Mouse (Mus musculus): ENCODE results near the gene Phc2.

DNA sequence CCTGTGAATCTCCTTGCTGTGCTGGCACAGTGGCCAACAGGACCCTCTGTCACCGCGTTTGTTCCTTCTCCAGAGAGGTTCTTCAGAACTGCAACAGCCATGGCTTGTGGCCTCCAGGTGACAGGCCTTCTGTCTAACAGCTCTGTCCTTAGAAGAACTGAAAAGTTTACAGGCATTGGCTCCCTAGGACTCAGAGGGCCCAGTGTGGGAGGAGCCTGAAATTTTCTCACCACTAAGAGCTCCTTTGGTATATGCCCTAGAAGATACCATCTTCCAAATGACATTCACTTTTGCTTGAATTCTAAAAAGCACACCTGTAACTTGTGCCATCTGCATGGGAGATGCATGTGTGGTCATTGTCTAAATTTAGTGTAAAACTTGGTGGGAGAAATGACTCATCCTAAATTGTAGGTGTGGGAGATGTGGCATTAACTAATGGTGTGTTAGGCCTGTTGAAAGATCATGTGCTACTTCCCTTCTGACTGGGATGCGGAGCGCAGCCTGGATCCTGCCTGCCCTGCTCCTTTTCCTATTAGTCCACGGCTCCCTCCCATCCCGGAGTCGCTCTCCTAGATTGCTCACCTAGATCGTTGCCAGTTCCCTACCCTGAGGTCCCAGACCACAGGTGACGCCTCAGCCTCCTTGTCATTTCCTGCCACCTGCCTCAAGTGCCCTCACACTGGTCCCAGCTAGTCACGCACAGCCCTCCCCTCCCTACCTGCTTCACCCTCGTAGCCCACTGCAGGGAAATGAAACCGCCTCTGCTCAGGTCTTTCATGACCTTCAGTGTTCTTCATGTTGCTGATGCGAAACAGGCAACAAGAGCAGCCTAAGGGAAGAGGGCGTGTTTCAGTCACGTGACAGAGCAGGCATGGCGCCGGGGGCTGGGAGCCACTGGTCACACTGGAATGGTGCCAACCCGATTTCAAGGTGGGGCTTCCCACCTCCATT lies 80.5 kb downstream of the Phc2 start:
- TF ChIP-seq EP300 (IDR thresholded peaks at IDR 0.05) (no peak; the same call in 1 of the 2 replicates), CTCF (IDR thresholded peaks at IDR 0.05) (no peak)
